In genomic region chr17:25338218-25338617, GRCm38 (mm10) we compare ENCODE assay signal across 34 mouse cellular contexts. TPM values are rescaled to one million over a fixed set of nuclear protein-coding genes. Genes with fewer than 3 reads are reported as not detected.
A peak's percentile ranks its signal among the peaks of the same experiment; 100 is the strongest.
DNase-seq lines count a peak whose midpoint lies in the region; ATAC-seq and TF ChIP-seq lines count a peak whose summit lies in the region.
"Had no signal": no experiment of that assay in that cellular context is flagged by ENCODE, and none has a peak within 500 bp of the region (broad histone marks: within the 10 kb centered on the region; RNA-seq: fewer than 3 reads in every experiment).

No protein-coding gene starts in this region.

- no peak overlapping the region for H3K4me2 ChIP-seq in kidney, embryonic 15.5 days
- no peak overlapping the region for H3K4me2 ChIP-seq in liver, embryonic 11.5 days
- no peak overlapping the region for H3K4me2 ChIP-seq in liver, postnatal 0 days (ENCODE audit: low read depth, low read length)
- H3K4me2 ChIP-seq in stomach, postnatal 0 days (replicated peaks; ENCODE audit: low read depth), result no peak overlapping the region
- H3K4me2 ChIP-seq in heart, embryonic 11.5 days, result no peak overlapping the region
- H3K4me2 ChIP-seq: embryonic facial prominence, embryonic 15.5 days; forebrain, embryonic 12.5 days; heart, embryonic 15.5 days; hindbrain, embryonic 13.5 days; lung, embryonic 15.5 days; midbrain, embryonic 13.5 days had no signal

- H3K4me1 ChIP-seq in kidney, embryonic 15.5 days, result no peaks in the 10 kb centered on the region
- no peaks in the 10 kb centered on the region for H3K4me1 ChIP-seq in liver, embryonic 11.5 days (replicated peaks; ENCODE audit: control insufficient read depth, insufficient read depth, low read length)
- H3K4me1 ChIP-seq in liver, postnatal 0 days (ENCODE audit: insufficient read depth), result peaks cover 17% of the 10 kb centered on the region
- no peaks in the 10 kb centered on the region for H3K4me1 ChIP-seq in stomach, postnatal 0 days (replicated peaks; ENCODE audit: control insufficient read depth, insufficient read depth)
- H3K4me1 ChIP-seq in heart, embryonic 11.5 days (ENCODE audit: control insufficient read depth, insufficient read depth, low read length), result no peaks in the 10 kb centered on the region
- H3K4me1 ChIP-seq: embryonic facial prominence, embryonic 10.5 days; embryonic facial prominence, embryonic 15.5 days; forebrain, embryonic 12.5 days; heart, embryonic 15.5 days; hindbrain, embryonic 13.5 days; lung, embryonic 15.5 days; midbrain, embryonic 13.5 days had no signal

- H3K27ac ChIP-seq in kidney, embryonic 15.5 days, result no peak overlapping the region
- H3K27ac ChIP-seq in liver, embryonic 11.5 days (ENCODE audit: low read depth, low read length), result peak overlapping the region; percentile 64
- H3K27ac ChIP-seq in liver, postnatal 0 days (ENCODE audit: low read depth), result peak overlapping the region; percentile 60
- no peak overlapping the region for H3K27ac ChIP-seq in stomach, postnatal 0 days (replicated peaks)
- no peak overlapping the region for H3K27ac ChIP-seq in heart, embryonic 11.5 days (ENCODE audit: low read depth, low read length)
- H3K27ac ChIP-seq: embryonic facial prominence, embryonic 10.5 days; embryonic facial prominence, embryonic 15.5 days; forebrain, embryonic 12.5 days; heart, embryonic 15.5 days; hindbrain, embryonic 13.5 days; lung, embryonic 15.5 days; macrophage; midbrain, embryonic 13.5 days had no signal

- ATAC-seq in kidney, embryonic 15.5 days (replicated peaks; ENCODE audit: low FRiP score), result 0 out of 2 replicates have a peak, but pooled peaks have one; percentile 58
- peak; percentile 43; the same call in 1 of the 2 replicates for ATAC-seq in liver, embryonic 11.5 days (replicated peaks; ENCODE audit: low FRiP score)
- peak; percentile 26 for ATAC-seq in liver, postnatal 0 days
- no peak for ATAC-seq in stomach, postnatal 0 days (ENCODE audit: low FRiP score, low TSS enrichment)
- ATAC-seq in heart, embryonic 11.5 days (replicated peaks; ENCODE audit: insufficient number of reproducible peaks, low FRiP score, low TSS enrichment), result no peak
- ATAC-seq: forebrain, postnatal 0 days; intestine, embryonic 16.5 days; midbrain, embryonic 13.5 days had no signal

- WGBS in kidney, embryonic 15.5 days, result 72% methylated on average over 4 of the region's 4 CpGs
- WGBS in liver, embryonic 11.5 days, result 70% methylated on average over 4 of the region's 4 CpGs
- WGBS in liver, postnatal 0 days (ENCODE audit: insufficient replicate concordance), result 62% methylated on average over 4 of the region's 4 CpGs
- 83% methylated on average over 4 of the region's 4 CpGs for WGBS in stomach, postnatal 0 days
- 80% methylated on average over 4 of the region's 4 CpGs for WGBS in heart, embryonic 11.5 days (ENCODE audit: insufficient replicate concordance)

- TF ChIP-seq CTCF in liver, postnatal 0 days (IDR thresholded peaks at IDR 0.05; ENCODE audit: low read depth), result no peak
- TF ChIP-seq CTCF in stomach, postnatal 0 days (IDR thresholded peaks at IDR 0.05; ENCODE audit: low read depth), result no peak

- DNase-seq in kidney, postnatal 10 days, result peak; percentile 26
- no peak for DNase-seq in liver, embryonic 11.5 days (ENCODE audit: low spot score)
- DNase-seq in liver, postnatal 0 days, result peak; percentile 26
- DNase-seq in stomach, postnatal 0 days (ENCODE audit: low spot score), result no peak
- no peak for DNase-seq in lung, postnatal 10 days
- DNase-seq: adrenal gland, postnatal 36 days; B cell, adult 2 months; cerebellum, adult 18-20 months; cerebellum, postnatal 10 days; forebrain, postnatal 0 days; gastrocnemius, postnatal 10 days; layer of hippocampus, adult 9-11 months; retina, postnatal 1 day; right cerebral cortex, postnatal 14 days had no signal

- H3K36me3 ChIP-seq in kidney, embryonic 15.5 days, result no peaks in the 10 kb centered on the region
- H3K36me3 ChIP-seq in liver, embryonic 11.5 days (ENCODE audit: control insufficient read depth, insufficient read depth, low read length), result no peaks in the 10 kb centered on the region
- no peaks in the 10 kb centered on the region for H3K36me3 ChIP-seq in liver, postnatal 0 days (replicated peaks; ENCODE audit: insufficient read depth, low read length)
- H3K36me3 ChIP-seq in stomach, postnatal 0 days (ENCODE audit: control insufficient read depth, insufficient read depth, low read length), result no peaks in the 10 kb centered on the region
- H3K36me3 ChIP-seq in heart, embryonic 11.5 days (ENCODE audit: control insufficient read depth, insufficient read depth, low read length), result no peaks in the 10 kb centered on the region
- H3K36me3 ChIP-seq: embryonic facial prominence, embryonic 10.5 days; embryonic facial prominence, embryonic 15.5 days; forebrain, embryonic 12.5 days; heart, embryonic 15.5 days; hindbrain, embryonic 13.5 days; lung, embryonic 15.5 days; midbrain, embryonic 13.5 days had no signal

- H3K27me3 ChIP-seq in kidney, embryonic 15.5 days, result peaks cover 10% of the 10 kb centered on the region
- no peaks in the 10 kb centered on the region; the same call in none of the 2 replicates for H3K27me3 ChIP-seq in liver, embryonic 11.5 days (replicated peaks; ENCODE audit: control insufficient read depth, insufficient read depth, low read length)
- 0 out of 2 replicates have a peak, but pooled peaks cover 4% of the 10 kb centered on the region for H3K27me3 ChIP-seq in liver, postnatal 0 days (ENCODE audit: insufficient read depth, low read length)
- no peaks in the 10 kb centered on the region for H3K27me3 ChIP-seq in stomach, postnatal 0 days (ENCODE audit: control insufficient read depth, insufficient read depth, low read length)
- H3K27me3 ChIP-seq in heart, embryonic 11.5 days (ENCODE audit: control insufficient read depth, insufficient read depth, low read length), result peaks cover 7% of the 10 kb centered on the region
- H3K27me3 ChIP-seq: embryonic facial prominence, embryonic 15.5 days had no signal

- H3K4me3 ChIP-seq in kidney, embryonic 15.5 days (replicated peaks), result no peak overlapping the region
- no peak overlapping the region for H3K4me3 ChIP-seq in liver, embryonic 11.5 days (ENCODE audit: low read depth, low read length)
- no peak overlapping the region for H3K4me3 ChIP-seq in liver, postnatal 0 days (ENCODE audit: low read depth, low read length)
- H3K4me3 ChIP-seq in stomach, postnatal 0 days (ENCODE audit: low read depth, low read length), result no peak overlapping the region
- no peak overlapping the region for H3K4me3 ChIP-seq in heart, embryonic 11.5 days (ENCODE audit: low read depth, low read length)
- H3K4me3 ChIP-seq: embryonic facial prominence, embryonic 10.5 days; embryonic facial prominence, embryonic 15.5 days; forebrain, embryonic 12.5 days; heart, embryonic 15.5 days; hindbrain, embryonic 13.5 days; lung, embryonic 15.5 days; midbrain, embryonic 13.5 days had no signal

- TF ChIP-seq EP300 in liver, postnatal 0 days (IDR thresholded peaks at IDR 0.05; ENCODE audit: low read depth), result no peak
- TF ChIP-seq EP300 in stomach, postnatal 0 days (optimal IDR thresholded peaks at IDR 0.05), result no peak

- H3K9me3 ChIP-seq in kidney, embryonic 15.5 days (replicated peaks), result no peaks in the 10 kb centered on the region
- H3K9me3 ChIP-seq in liver, embryonic 11.5 days (ENCODE audit: control insufficient read depth, low read length), result no peaks in the 10 kb centered on the region
- H3K9me3 ChIP-seq in liver, postnatal 0 days (ENCODE audit: low read length), result no peaks in the 10 kb centered on the region
- no peaks in the 10 kb centered on the region for H3K9me3 ChIP-seq in stomach, postnatal 0 days (ENCODE audit: control insufficient read depth, low read length)
- H3K9me3 ChIP-seq in heart, embryonic 11.5 days (replicated peaks; ENCODE audit: control insufficient read depth, low read length), result no peaks in the 10 kb centered on the region; the same call in 1 of the 2 replicates
- H3K9me3 ChIP-seq: embryonic facial prominence, embryonic 10.5 days; embryonic facial prominence, embryonic 15.5 days; forebrain, embryonic 12.5 days; heart, embryonic 15.5 days; hindbrain, embryonic 13.5 days; lung, embryonic 15.5 days; midbrain, embryonic 13.5 days had no signal

- H3K9ac ChIP-seq in kidney, embryonic 15.5 days, result no peak overlapping the region
- H3K9ac ChIP-seq in liver, embryonic 11.5 days (ENCODE audit: low read depth, low read length), result no peak overlapping the region
- H3K9ac ChIP-seq in liver, postnatal 0 days (replicated peaks), result no peak overlapping the region
- no peak overlapping the region for H3K9ac ChIP-seq in stomach, postnatal 0 days (ENCODE audit: low read length)
- H3K9ac ChIP-seq in heart, embryonic 11.5 days (ENCODE audit: low read depth, low read length), result no peak overlapping the region
- H3K9ac ChIP-seq: embryonic facial prominence, embryonic 15.5 days; forebrain, embryonic 12.5 days; forebrain, postnatal 0 days; heart, embryonic 15.5 days; hindbrain, embryonic 13.5 days; lung, embryonic 15.5 days; midbrain, embryonic 13.5 days had no signal

RNA-seq across cellular contexts. Expression of gene Tpsab1, which starts 7.1 kb away (rescaled TPM):
- polyA plus RNA-seq in kidney, embryonic 15.5 days (2015; fragmentation: Nextera tagmentation; extraction: Ambion mirVana), result 0.18 and 0.44 TPM in 2 replicates
- polyA plus RNA-seq in liver, embryonic 11.5 days (2014; fragmentation: Nextera tagmentation; extraction: Ambion mirVana), result not detected in 2 replicates
- polyA plus RNA-seq in liver, postnatal 0 days (2015; fragmentation: Nextera tagmentation; extraction: Ambion mirVana), result 0.06 TPM in 1 of 2 replicates, not detected in the other
- 0.62 and 0.75 TPM in 2 replicates for polyA plus RNA-seq in stomach, postnatal 0 days (2015; fragmentation: Nextera tagmentation; extraction: Ambion mirVana)
- not detected in 2 replicates for polyA plus RNA-seq in heart, embryonic 11.5 days (2014; fragmentation: Nextera tagmentation; extraction: Ambion mirVana)
- polyA plus RNA-seq: brain, embryonic 14.5 days; cortical plate, adult 2 months; embryonic facial prominence, embryonic 10.5 days; forebrain, embryonic 12.5 days; large intestine, adult 2 months; limb, embryonic 11.5 days; liver, adult 2 months; macrophage; midbrain, embryonic 13.5 days; neural tube, embryonic 14.5 days; small intestine, adult 2 months; stomach, embryonic 14.5 days had no signal

RNA-seq across cellular contexts. Expression of gene Prss29, which starts 19.8 kb away (rescaled TPM):
- not detected in 2 replicates for polyA plus RNA-seq in kidney, embryonic 15.5 days (2015; fragmentation: Nextera tagmentation; extraction: Ambion mirVana)
- not detected in 2 replicates for polyA plus RNA-seq in liver, embryonic 11.5 days (2014; fragmentation: Nextera tagmentation; extraction: Ambion mirVana)
- not detected in 2 replicates for polyA plus RNA-seq in liver, postnatal 0 days (2015; fragmentation: Nextera tagmentation; extraction: Ambion mirVana)
- polyA plus RNA-seq in stomach, postnatal 0 days (2015; fragmentation: Nextera tagmentation; extraction: Ambion mirVana), result not detected in 2 replicates
- not detected in 2 replicates for polyA plus RNA-seq in heart, embryonic 11.5 days (2014; fragmentation: Nextera tagmentation; extraction: Ambion mirVana)
- polyA plus RNA-seq: brain, embryonic 14.5 days; cortical plate, adult 2 months; embryonic facial prominence, embryonic 10.5 days; embryonic facial prominence, embryonic 15.5 days; forebrain, embryonic 12.5 days; forebrain, postnatal 0 days; heart, embryonic 15.5 days; hindbrain, embryonic 13.5 days; intestine, embryonic 16.5 days; large intestine, adult 2 months; limb, embryonic 11.5 days; liver, adult 2 months; lung, embryonic 15.5 days; macrophage; midbrain, embryonic 13.5 days; neural tube, embryonic 14.5 days; small intestine, adult 2 months; stomach, embryonic 14.5 days had no signal

RNA-seq across cellular contexts. Expression of gene Tpsb2, which starts 27.9 kb away (rescaled TPM):
- 1.9 and 2.2 TPM in 2 replicates for polyA plus RNA-seq in kidney, embryonic 15.5 days (2015; fragmentation: Nextera tagmentation; extraction: Ambion mirVana)
- polyA plus RNA-seq in liver, embryonic 11.5 days (2014; fragmentation: Nextera tagmentation; extraction: Ambion mirVana), result 0.22 and 0.25 TPM in 2 replicates
- 0.75 and 1.6 TPM in 2 replicates for polyA plus RNA-seq in liver, postnatal 0 days (2015; fragmentation: Nextera tagmentation; extraction: Ambion mirVana)
- 18.1 and 18.5 TPM in 2 replicates for polyA plus RNA-seq in stomach, postnatal 0 days (2015; fragmentation: Nextera tagmentation; extraction: Ambion mirVana)
- not detected in 2 replicates for polyA plus RNA-seq in heart, embryonic 11.5 days (2014; fragmentation: Nextera tagmentation; extraction: Ambion mirVana)
- polyA plus RNA-seq: embryonic facial prominence, embryonic 10.5 days; forebrain, embryonic 12.5 days; limb, embryonic 11.5 days; liver, adult 2 months; macrophage; midbrain, embryonic 13.5 days; neural tube, embryonic 14.5 days; small intestine, adult 2 months had no signal

RNA-seq across cellular contexts. Expression of gene Prss28, which starts 29.8 kb away (rescaled TPM):
- polyA plus RNA-seq in kidney, embryonic 15.5 days (2015; fragmentation: Nextera tagmentation; extraction: Ambion mirVana), result not detected in 2 replicates
- not detected in 2 replicates for polyA plus RNA-seq in liver, embryonic 11.5 days (2014; fragmentation: Nextera tagmentation; extraction: Ambion mirVana)
- not detected in 2 replicates for polyA plus RNA-seq in liver, postnatal 0 days (2015; fragmentation: Nextera tagmentation; extraction: Ambion mirVana)
- not detected in 2 replicates for polyA plus RNA-seq in stomach, postnatal 0 days (2015; fragmentation: Nextera tagmentation; extraction: Ambion mirVana)
- polyA plus RNA-seq in heart, embryonic 11.5 days (2014; fragmentation: Nextera tagmentation; extraction: Ambion mirVana), result not detected in 2 replicates
- polyA plus RNA-seq: brain, embryonic 14.5 days; cortical plate, adult 2 months; embryonic facial prominence, embryonic 10.5 days; embryonic facial prominence, embryonic 15.5 days; forebrain, embryonic 12.5 days; forebrain, postnatal 0 days; gonadal fat pad, adult 2 months; heart, embryonic 15.5 days; hindbrain, embryonic 13.5 days; intestine, embryonic 16.5 days; large intestine, adult 2 months; limb, embryonic 11.5 days; liver, adult 2 months; lung, embryonic 15.5 days; macrophage; midbrain, embryonic 13.5 days; neural tube, embryonic 14.5 days; small intestine, adult 2 months; stomach, embryonic 14.5 days had no signal

RNA-seq across cellular contexts. Expression of gene Tpsg1, which starts 30.9 kb away (rescaled TPM):
- polyA plus RNA-seq in kidney, embryonic 15.5 days (2015; fragmentation: Nextera tagmentation; extraction: Ambion mirVana), result 0.47 and 1.5 TPM in 2 replicates
- polyA plus RNA-seq in liver, embryonic 11.5 days (2014; fragmentation: Nextera tagmentation; extraction: Ambion mirVana), result 0.81 and 1.1 TPM in 2 replicates
- polyA plus RNA-seq in liver, postnatal 0 days (2015; fragmentation: Nextera tagmentation; extraction: Ambion mirVana), result 0.21 TPM in 1 of 2 replicates, not detected in the other
- polyA plus RNA-seq in stomach, postnatal 0 days (2015; fragmentation: Nextera tagmentation; extraction: Ambion mirVana), result 0.16 and 0.27 TPM in 2 replicates
- polyA plus RNA-seq in heart, embryonic 11.5 days (2014; fragmentation: Nextera tagmentation; extraction: Ambion mirVana), result 0.69 and 1.6 TPM in 2 replicates
- polyA plus RNA-seq: cortical plate, adult 2 months; embryonic facial prominence, embryonic 10.5 days; gonadal fat pad, adult 2 months; liver, adult 2 months; macrophage; midbrain, embryonic 13.5 days had no signal

Comparison
In these comparisons a context has a peak if more than half of its experiments do, and no peak if none do; other contexts are left out.
1. DNase-seq: peak in kidney, postnatal 10 days (single experiment) and liver, postnatal 0 days (single experiment); none in liver, embryonic 11.5 days (single experiment), stomach, postnatal 0 days (single experiment) and lung, postnatal 10 days (single experiment).
2. ATAC-seq: peak in kidney, embryonic 15.5 days (single experiment), liver, embryonic 11.5 days (single experiment) and liver, postnatal 0 days (single experiment); none in stomach, postnatal 0 days (single experiment) and heart, embryonic 11.5 days (single experiment).
3. H3K27ac ChIP-seq: peak in liver, embryonic 11.5 days (single experiment) and liver, postnatal 0 days (single experiment); none in kidney, embryonic 15.5 days (single experiment), stomach, postnatal 0 days (single experiment) and heart, embryonic 11.5 days (single experiment).